Mouse (Mus musculus) activated CD4-positive, CD25-positive, alpha-beta regulatory T cell, adult 4 months (primary cell): ENCODE measurements around the gene Map6. TPM values are rescaled to one million over a fixed set of nuclear protein-coding genes. Genes with fewer than 3 reads are reported as not detected.

Experiments
- polyA plus RNA-seq, 2 experiments: library from polyadenylated mRNA; unstranded; fragments of 100-300 nt; shearing (Covaris generic); gene quantifications; one replicate each; pipeline ENCODE4 v1.2.1; 2017

Map6 gene
- polyA plus RNA-seq, 2 experiments from 2014 or later, result 2.8 to 4.1 TPM

Other genes with a start within 250 kb of the Map6 start
- gene Uvrag, start 126.3 kb upstream of the Map6 start, polyA plus RNA-seq, result 1 to 10 TPM; 6.7 to 8.9 TPM
- 1 to 10 TPM; 1.0 to 1.3 TPM for gene Dgat2, start 84.7 kb upstream of the Map6 start, polyA plus RNA-seq
- gene Mogat2, start 28.8 kb upstream of the Map6 start, polyA plus RNA-seq, result not detected
- not detected for gene Serpinh1, start 85.8 kb downstream of the Map6 start, polyA plus RNA-seq
- 10 to 100 TPM in 1 of 2 experiments, 1 to 10 TPM in 1; 9.7 to 14.7 TPM for gene Gdpd5, start 114.0 kb downstream of the Map6 start, polyA plus RNA-seq
- gene Klhl35, start 198.6 kb downstream of the Map6 start, polyA plus RNA-seq, result not detected
- 1,000 to 10,000 TPM; 2,602 to 3,921 TPM for gene Rps3, start 216.3 kb downstream of the Map6 start, polyA plus RNA-seq